Mouse (Mus musculus): ENCODE results near the gene Trak2.

GRCm38 (mm10) chr1:58957931-58958330, 15.3 kb downstream of the Trak2 start:
- no peak for TF ChIP-seq CTCF (IDR thresholded peaks at IDR 0.05; ENCODE audit: insufficient read depth, low read depth, low read length)
- no peak for TF ChIP-seq POLR2A (IDR thresholded peaks at IDR 0.05; ENCODE audit: insufficient read depth, low read depth, low read length)
